Mouse (Mus musculus): ENCODE data around the gene Gal3st1. TPM values are rescaled to one million over a fixed set of nuclear protein-coding genes. Genes with fewer than 3 reads are reported as not detected.

Gene Gal3st1
- polyA plus RNA-seq, 1 experiment: not detected

DNA sequence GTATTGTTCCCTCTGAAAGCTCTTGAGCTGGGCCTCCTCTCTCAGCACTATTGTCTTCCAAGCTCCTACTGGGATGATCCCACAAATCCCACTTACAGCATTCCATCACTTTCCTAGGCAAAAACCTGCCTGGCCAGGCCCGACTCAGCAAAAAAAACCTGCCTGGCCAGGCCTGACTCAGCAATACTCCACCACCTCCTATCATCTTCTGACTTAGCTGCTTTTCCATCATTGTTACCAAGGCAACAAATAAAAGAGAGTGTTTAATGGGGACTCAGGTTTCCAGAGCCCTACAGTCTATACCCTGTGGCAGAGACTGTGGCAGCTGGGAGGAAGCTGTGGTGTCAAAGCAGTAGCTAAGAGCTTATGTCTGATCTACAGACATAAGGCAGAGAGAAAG lies 29.2 kb downstream of the Gal3st1 start:
- TF ChIP-seq GATA1 (IDR thresholded peaks at IDR 0.05; ENCODE audit: low read length): no peak

GRCm38 (mm10) chr11:4023321-4023720 lies 39.9 kb downstream of the Gal3st1 start:
- no peak for TF ChIP-seq GATA1 (IDR thresholded peaks at IDR 0.05; ENCODE audit: low read length)

DNA sequence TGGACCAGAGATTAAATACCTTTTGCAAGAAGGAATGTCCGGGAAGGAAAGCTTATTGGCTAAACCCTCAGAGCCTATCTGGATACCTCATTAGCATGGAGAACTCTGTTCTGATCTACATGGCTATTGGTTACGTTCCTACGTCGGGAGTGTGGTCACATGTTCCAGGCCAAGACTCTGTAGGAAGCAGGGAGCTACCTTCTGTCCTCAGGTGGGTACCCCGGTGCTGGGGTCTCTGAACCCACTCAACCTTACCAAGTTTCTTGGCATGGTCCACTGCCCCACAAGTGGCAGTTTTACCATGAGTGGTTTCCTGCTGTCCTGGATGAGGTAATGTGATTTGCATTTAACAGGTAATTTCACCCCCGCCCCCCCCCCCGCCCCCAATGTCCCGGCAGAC lies 43.6 kb downstream of the Gal3st1 start:
- no peak for TF ChIP-seq GATA1 (IDR thresholded peaks at IDR 0.05; ENCODE audit: low read length)

GRCm38 (mm10) chr11:4027561-4028334 lies 44.3 kb downstream of the Gal3st1 start:
- no peak for TF ChIP-seq GATA1 (IDR thresholded peaks at IDR 0.05; ENCODE audit: low read length)

DNA sequence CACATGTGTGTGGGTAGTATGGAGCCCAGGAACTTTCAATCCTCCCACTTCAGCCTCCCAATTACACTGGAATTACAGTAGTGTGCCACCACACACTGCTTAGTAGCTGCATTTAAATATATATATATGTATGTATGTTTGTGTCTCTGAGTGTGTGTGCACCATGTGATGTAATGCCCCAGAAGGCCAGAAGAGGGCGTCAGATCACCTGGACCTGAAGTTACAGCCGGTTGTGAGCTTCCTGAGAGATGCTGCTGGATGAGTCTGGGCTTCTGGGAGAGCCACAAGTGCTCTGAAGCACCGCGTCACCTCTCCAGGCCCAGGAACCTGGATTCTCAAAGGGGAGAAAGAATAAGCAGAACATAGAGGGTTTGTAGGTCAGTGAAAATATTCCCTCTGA lies 45.9 kb downstream of the Gal3st1 start:
- TF ChIP-seq GATA1 (IDR thresholded peaks at IDR 0.05; ENCODE audit: low read length): no peak

DNA sequence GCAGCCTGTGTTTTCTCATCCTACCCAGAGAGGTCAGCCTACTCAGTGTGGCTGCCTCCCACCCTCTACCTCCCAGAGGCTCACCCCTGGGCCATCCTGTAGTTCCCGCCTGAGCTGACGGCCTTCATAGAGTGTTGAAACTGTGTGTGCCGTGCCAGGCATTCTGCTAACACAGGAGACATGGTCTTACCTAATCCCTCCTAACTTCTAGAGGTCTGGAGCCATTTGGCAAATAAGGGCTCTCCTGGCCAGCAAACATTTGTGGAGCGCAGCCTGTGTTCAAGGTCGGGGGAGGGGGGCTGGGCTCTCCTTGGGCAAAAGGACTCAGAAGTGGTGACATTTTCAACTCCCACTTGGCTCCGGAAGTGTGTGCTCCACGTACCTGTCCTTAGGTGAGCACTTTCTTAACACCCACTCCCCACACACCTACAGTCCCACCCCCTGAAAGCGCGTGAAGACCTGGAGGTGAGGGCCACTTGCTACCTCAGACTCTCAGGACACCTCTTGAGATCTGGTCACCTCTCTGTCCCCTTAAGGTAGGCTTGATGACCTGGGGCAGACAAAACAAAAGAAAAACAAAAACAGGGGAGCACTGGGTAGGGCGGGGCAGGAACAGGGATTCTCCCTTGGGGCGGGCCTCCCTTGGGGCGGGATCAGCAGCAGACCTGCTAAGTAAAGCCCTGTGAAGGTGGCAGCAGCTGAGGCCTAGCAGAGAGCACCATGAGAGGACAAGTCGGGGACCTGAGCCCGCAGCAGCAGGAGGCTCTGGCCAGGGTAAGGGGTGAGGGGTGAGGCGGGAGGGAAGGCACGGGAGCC lies 47.9 kb downstream of the Gal3st1 start, which contains the start of gene Sec14l4:
Sec14l4 (plus strand) TSS at position 337 of the 816 bp plus-strand sequence.
- no peak for TF ChIP-seq GATA1 (IDR thresholded peaks at IDR 0.05; ENCODE audit: low read length)

GRCm38 (mm10) chr11:4031961-4032360 lies 48.5 kb downstream of the Gal3st1 start:
- no peak for TF ChIP-seq GATA1 (IDR thresholded peaks at IDR 0.05; ENCODE audit: low read length)

GRCm38 (mm10) chr11:4033471-4033870 lies 50.0 kb downstream of the Gal3st1 start:
- no peak for TF ChIP-seq GATA1 (IDR thresholded peaks at IDR 0.05; ENCODE audit: low read length)

- TF ChIP-seq GATA1 (IDR thresholded peaks at IDR 0.05; ENCODE audit: low read length): no peak
These were observed 50.7 kb downstream of the Gal3st1 start for GRCm38 (mm10) chr11:4034169-4034568.

DNA sequence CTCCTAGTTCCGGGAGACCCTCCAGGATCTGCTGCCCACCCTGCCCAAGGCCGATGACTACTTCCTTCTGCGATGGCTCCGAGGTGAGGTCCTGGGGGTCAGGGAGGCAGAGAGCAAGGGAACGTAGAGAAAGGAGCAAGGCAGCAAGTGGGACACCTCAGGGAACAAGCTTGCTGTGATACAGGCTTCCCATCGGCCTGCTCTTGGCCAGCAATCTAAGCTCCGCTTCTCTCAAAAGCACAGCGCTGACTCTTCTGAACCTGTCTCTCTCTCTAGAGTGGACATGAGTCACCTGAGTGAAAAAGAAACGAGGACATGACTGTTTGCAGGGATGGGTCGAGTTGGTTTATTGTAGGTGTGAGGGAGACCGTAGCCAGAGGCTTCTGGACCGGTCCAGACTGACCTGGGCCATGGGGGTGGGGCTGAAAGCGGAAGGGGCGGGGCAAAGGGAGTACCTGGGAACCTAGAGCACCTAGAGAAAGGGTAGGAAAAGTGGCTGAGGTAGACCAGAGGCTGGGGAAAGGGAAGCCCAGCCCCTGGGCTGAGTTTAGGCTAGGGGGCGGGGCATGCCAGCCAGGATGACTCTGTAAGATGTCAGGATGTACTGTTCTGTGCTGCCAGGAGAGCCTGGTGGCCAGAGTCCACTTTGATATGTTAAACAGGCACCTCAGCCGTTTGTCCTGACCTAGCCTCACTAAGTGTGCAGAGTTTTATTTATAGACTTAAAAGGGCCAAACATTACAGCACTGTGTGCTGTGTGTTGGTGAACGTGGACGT lies 51.9 kb downstream of the Gal3st1 start:
- no peak for TF ChIP-seq GATA1 (IDR thresholded peaks at IDR 0.05; ENCODE audit: low read length)

DNA sequence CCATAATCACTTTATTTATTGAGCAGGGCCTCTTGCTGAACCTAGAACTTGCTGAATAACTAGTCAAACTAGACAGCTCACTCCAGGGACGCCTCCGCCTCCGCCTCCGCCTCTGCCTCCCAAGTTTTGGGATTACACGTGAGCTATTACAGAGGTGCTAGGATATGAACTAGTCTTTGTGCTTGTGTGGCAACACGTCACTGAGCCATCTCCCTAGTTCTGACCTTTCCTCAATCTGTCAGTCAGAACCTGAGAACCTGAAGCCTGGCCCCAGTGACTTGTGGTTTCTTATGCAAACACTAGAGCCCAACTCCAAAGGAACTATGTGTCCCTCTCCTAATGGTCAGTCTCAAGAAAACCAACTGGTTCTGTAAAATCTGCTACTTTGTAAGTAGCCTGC lies 52.5 kb downstream of the Gal3st1 start:
- no peak for TF ChIP-seq GATA1 (IDR thresholded peaks at IDR 0.05; ENCODE audit: low read length)

- TF ChIP-seq GATA1 (IDR thresholded peaks at IDR 0.05; ENCODE audit: low read length): no peak
These were observed 53.1 kb downstream of the Gal3st1 start for GRCm38 (mm10) chr11:4036365-4037084.

DNA sequence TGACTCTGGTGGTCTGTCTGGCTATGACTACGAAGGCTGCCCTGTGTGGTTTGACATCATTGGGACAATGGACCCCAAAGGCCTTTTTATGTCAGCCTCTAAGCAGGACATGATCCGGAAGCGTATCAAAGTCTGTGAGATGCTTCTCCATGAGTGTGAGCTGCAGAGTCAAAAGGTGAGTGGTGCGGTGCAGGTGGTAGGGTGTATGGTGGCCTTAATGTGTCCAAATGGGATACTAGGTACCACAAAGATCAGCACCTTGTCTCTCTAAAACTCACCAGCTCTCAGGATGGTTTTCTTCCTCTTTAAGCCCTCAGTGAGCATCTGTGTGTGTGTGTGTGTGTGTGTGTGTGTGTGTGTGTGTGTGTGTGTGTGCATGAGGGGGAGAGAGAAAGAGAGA lies 56.5 kb downstream of the Gal3st1 start:
- no peak for TF ChIP-seq GATA1 (IDR thresholded peaks at IDR 0.05; ENCODE audit: low read length)

DNA sequence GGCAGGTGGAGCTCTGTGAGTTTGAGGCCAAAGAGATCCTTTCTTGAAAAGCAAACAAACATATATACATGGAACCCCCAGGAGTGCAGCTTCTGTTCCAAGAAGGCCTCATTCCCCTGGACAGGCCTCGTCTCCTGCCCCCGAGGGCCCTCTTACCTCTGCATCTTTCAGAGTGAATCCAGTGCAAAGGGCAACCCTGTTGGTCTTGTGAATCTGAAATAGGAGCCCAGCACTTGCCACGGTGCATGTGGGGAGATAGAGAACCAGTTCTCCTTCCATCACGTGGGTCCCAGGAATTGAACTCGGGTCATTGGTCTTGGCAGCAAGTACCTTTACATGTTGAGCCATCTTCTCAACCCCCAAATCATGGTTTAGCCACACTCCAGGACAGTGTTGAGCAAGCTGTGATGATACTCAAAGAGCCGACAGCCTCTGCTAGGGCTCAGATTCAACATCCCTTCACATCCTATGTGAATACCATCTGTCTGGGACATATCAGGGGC lies 57.7 kb downstream of the Gal3st1 start:
- no peak for TF ChIP-seq GATA1 (IDR thresholded peaks at IDR 0.05; ENCODE audit: low read length)

GRCm38 (mm10) chr11:4043081-4043480 lies 59.6 kb downstream of the Gal3st1 start:
- no peak for TF ChIP-seq GATA1 (IDR thresholded peaks at IDR 0.05; ENCODE audit: low read length)
